Mouse (Mus musculus): ENCODE data around the gene Grb10.

DNA sequence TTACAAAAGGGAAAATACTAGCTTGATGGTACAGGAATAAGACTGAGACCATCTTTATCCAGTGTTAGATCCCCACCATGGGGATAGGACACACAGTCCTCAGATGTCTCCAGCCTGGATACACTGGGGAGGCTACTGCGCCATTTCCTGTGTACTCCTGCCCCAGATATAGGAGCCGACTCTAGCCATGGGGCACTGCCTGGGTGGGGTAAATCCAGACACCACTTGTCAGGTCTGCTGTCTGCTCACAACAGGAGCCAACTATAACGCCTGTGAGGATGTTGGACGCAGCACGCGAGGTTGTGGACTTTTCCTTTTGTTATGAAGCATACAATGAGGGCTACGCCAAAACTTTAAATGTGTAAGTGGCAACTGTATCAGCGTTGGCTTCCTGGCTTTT, 103.7 kb downstream of the Grb10 start:
- TF ChIP-seq TAL1 (IDR thresholded peaks at IDR 0.05; ENCODE audit: low read length) (no peak), GATA1 (IDR thresholded peaks at IDR 0.05; ENCODE audit: low read length) (no peak)
